Mouse (Mus musculus): ENCODE measurements around the gene Arid3b. TPM values are rescaled to one million over a fixed set of nuclear protein-coding genes. Genes with fewer than 3 reads are reported as not detected.

Gene Arid3b
- polyA plus RNA-seq, 1 experiment, result 70.3 TPM

- H3K4me3 ChIP-seq (ENCODE audit: control insufficient read depth, insufficient read depth, low read length), result no peak overlapping the region
- no peaks in the 10 kb centered on the region for H3K27me3 ChIP-seq (ENCODE audit: control insufficient read depth, insufficient read depth, low read length)
- TF ChIP-seq POLR2A (IDR thresholded peaks at IDR 0.05; ENCODE audit: control insufficient read depth, extremely low read depth, insufficient read depth, low read length, poor library complexity), result no peak
- TF ChIP-seq CTCF (IDR thresholded peaks at IDR 0.05; ENCODE audit: borderline replicate concordance, control insufficient read depth, extremely low read depth, insufficient read depth, low read length, poor library complexity), result no peak
- 85% methylated on average over 1 of the region's 1 CpGs for WGBS
- peaks cover 90% of the 10 kb centered on the region for H3K36me3 ChIP-seq (ENCODE audit: control insufficient read depth, insufficient read depth, low read length)
- H3K27ac ChIP-seq (ENCODE audit: control insufficient read depth, insufficient read depth, low read length), result no peak overlapping the region
- no peaks in the 10 kb centered on the region for H3K4me1 ChIP-seq (replicated peaks; ENCODE audit: control insufficient read depth, insufficient read depth, low read length)
- no peak for DNase-seq
Observed at GRCm38 (mm10) chr9:57748831-57749230, 87.8 kb downstream of the Arid3b start.

GRCm38 (mm10) chr9:57748137-57748536 is 88.5 kb downstream of the Arid3b start:
- WGBS, result over 99% methylated on average over 6 of the region's 6 CpGs
- Histone ChIP-seq H3K27me3 (ENCODE audit: control insufficient read depth, insufficient read depth, low read length) (no peaks in the 10 kb centered on the region), H3K27ac (ENCODE audit: control insufficient read depth, insufficient read depth, low read length) (no peak overlapping the region), H3K4me3 (ENCODE audit: control insufficient read depth, insufficient read depth, low read length) (no peak overlapping the region), H3K36me3 (ENCODE audit: control insufficient read depth, insufficient read depth, low read length) (peaks cover 83% of the 10 kb centered on the region), H3K4me1 (replicated peaks; ENCODE audit: control insufficient read depth, insufficient read depth, low read length) (no peaks in the 10 kb centered on the region)
- TF ChIP-seq POLR2A (IDR thresholded peaks at IDR 0.05; ENCODE audit: control insufficient read depth, extremely low read depth, insufficient read depth, low read length, poor library complexity) (no peak), CTCF (IDR thresholded peaks at IDR 0.05; ENCODE audit: borderline replicate concordance, control insufficient read depth, extremely low read depth, insufficient read depth, low read length, poor library complexity) (no peak)
- DNase-seq, result no peak

GRCm38 (mm10) chr9:57747067-57747466 is 89.5 kb downstream of the Arid3b start:
- Histone ChIP-seq H3K4me3 (ENCODE audit: control insufficient read depth, insufficient read depth, low read length) (no peak overlapping the region), H3K4me1 (replicated peaks; ENCODE audit: control insufficient read depth, insufficient read depth, low read length) (no peaks in the 10 kb centered on the region), H3K27ac (ENCODE audit: control insufficient read depth, insufficient read depth, low read length) (no peak overlapping the region), H3K36me3 (ENCODE audit: control insufficient read depth, insufficient read depth, low read length) (peaks cover 77% of the 10 kb centered on the region), H3K27me3 (ENCODE audit: control insufficient read depth, insufficient read depth, low read length) (no peaks in the 10 kb centered on the region)
- TF ChIP-seq CTCF (IDR thresholded peaks at IDR 0.05; ENCODE audit: borderline replicate concordance, control insufficient read depth, extremely low read depth, insufficient read depth, low read length, poor library complexity), result no peak
- no peak for TF ChIP-seq POLR2A (IDR thresholded peaks at IDR 0.05; ENCODE audit: control insufficient read depth, extremely low read depth, insufficient read depth, low read length, poor library complexity)
- no peak for DNase-seq
- 100% methylated on average over 1 of the region's 1 CpGs for WGBS

- no peak for TF ChIP-seq POLR2A (IDR thresholded peaks at IDR 0.05; ENCODE audit: control insufficient read depth, extremely low read depth, insufficient read depth, low read length, poor library complexity)
- no peak for TF ChIP-seq CTCF (IDR thresholded peaks at IDR 0.05; ENCODE audit: borderline replicate concordance, control insufficient read depth, extremely low read depth, insufficient read depth, low read length, poor library complexity)
- WGBS, result 53% methylated on average over 3 of the region's 3 CpGs
- Histone ChIP-seq H3K27ac (ENCODE audit: control insufficient read depth, insufficient read depth, low read length) (no peak overlapping the region), H3K27me3 (ENCODE audit: control insufficient read depth, insufficient read depth, low read length) (no peaks in the 10 kb centered on the region), H3K4me3 (ENCODE audit: control insufficient read depth, insufficient read depth, low read length) (no peak overlapping the region), H3K36me3 (ENCODE audit: control insufficient read depth, insufficient read depth, low read length) (peaks cover 75% of the 10 kb centered on the region), H3K4me1 (replicated peaks; ENCODE audit: control insufficient read depth, insufficient read depth, low read length) (no peaks in the 10 kb centered on the region)
- DNase-seq, result peak; percentile 55
Observed at GRCm38 (mm10) chr9:57744462-57745091, 92.0 kb downstream of the Arid3b start.

Other genes starting within 250 kb of the Arid3b start
- 65.7 and 71.9 TPM in 2 replicates for gene Ulk3, start 247.3 kb downstream of the Arid3b start, polyA plus RNA-seq (2012; rRNA removed)
- 0.04 and 0.34 TPM in 2 replicates for gene Cplx3, start 230.5 kb downstream of the Arid3b start, polyA plus RNA-seq (2012; rRNA removed)
- 0.20 and 0.26 TPM in 2 replicates for gene Lman1l, start 216.0 kb downstream of the Arid3b start, polyA plus RNA-seq (2012; rRNA removed)
- 245 and 301 TPM in 2 replicates for gene Csk, start 183.2 kb downstream of the Arid3b start, polyA plus RNA-seq (2012; rRNA removed)
- 1.1 and 2.5 TPM in 2 replicates for gene Cyp1a2, start 153.1 kb downstream of the Arid3b start, polyA plus RNA-seq (2012; rRNA removed)
- 0.15 and 0.24 TPM in 2 replicates for gene Cyp1a1, start 148.9 kb downstream of the Arid3b start, polyA plus RNA-seq (2012; rRNA removed)
- 31.4 and 31.7 TPM in 2 replicates for gene Edc3, start 128.3 kb downstream of the Arid3b start, polyA plus RNA-seq (2012; rRNA removed)
- gene Clk3, start 70.9 kb downstream of the Arid3b start, polyA plus RNA-seq (2012; rRNA removed), result 597 and 762 TPM in 2 replicates
- gene Ubl7, start 74.2 kb upstream of the Arid3b start, polyA plus RNA-seq (2012; rRNA removed), result 182 and 201 TPM in 2 replicates
- gene Sema7a, start 103.3 kb upstream of the Arid3b start, polyA plus RNA-seq (2012; rRNA removed), result 81.6 and 85.6 TPM in 2 replicates
- gene Cyp11a1, start 169.6 kb upstream of the Arid3b start, polyA plus RNA-seq (2012; rRNA removed), result 0.84 and 1.3 TPM in 2 replicates
- gene Stra6, start 227.0 kb upstream of the Arid3b start, polyA plus RNA-seq (2012; rRNA removed), result 5.2 and 6.1 TPM in 2 replicates